Mouse (Mus musculus) forebrain, embryonic 13.5 days (tissue): ENCODE data around the gene Arhgap31. TPM values are rescaled to one million over a fixed set of nuclear protein-coding genes. Genes with fewer than 3 reads are reported as not detected.

Source experiments
- ATAC-seq: fragments of 200-750 bp; cut with Nextera tagmentation; 2 replicates; pipeline ENCODE4 v1.8.0; 2017
- H3K27ac ChIP-seq: fragments of 300-500 bp; sonication (generic); 2 replicates; pipeline ENCODE4 v1.5.1; 2015; ENCODE audit warnings: inconsistent platforms, mild to moderate bottlenecking, moderate library complexity
- H3K27me3 ChIP-seq: fragments of 300-500 bp; sonication (generic); 2 replicates; pipeline ENCODE4 v1.6.1; 2015; ENCODE audit warnings: mild to moderate bottlenecking, inconsistent platforms
- H3K36me3 ChIP-seq: fragments of 300-500 bp; sonication (generic); 2 replicates; pipeline ENCODE4 v1.6.1; 2015; ENCODE audit warnings: mild to moderate bottlenecking, inconsistent platforms; ENCODE audit not compliant: poor library complexity, severe bottlenecking
- H3K4me1 ChIP-seq: fragments of 300-500 bp; sonication (generic); 2 replicates; pipeline ENCODE4 v1.6.1; 2015; ENCODE audit warnings: inconsistent platforms
- H3K4me2 ChIP-seq: fragments of 300-500 bp; sonication (generic); 2 replicates; pipeline ENCODE4 v1.6.1; 2015; ENCODE audit warnings: inconsistent platforms, mild to moderate bottlenecking, moderate library complexity
- H3K4me3 ChIP-seq: fragments of 300-500 bp; sonication (generic); 2 replicates; pipeline ENCODE4 v1.5.1; 2015; ENCODE audit warnings: mild to moderate bottlenecking, inconsistent platforms
- H3K9ac ChIP-seq: fragments of 300-500 bp; sonication (generic); 2 replicates; pipeline ENCODE4 v1.6.1; 2015; ENCODE audit warnings: mild to moderate bottlenecking, inconsistent platforms
- H3K9me3 ChIP-seq: fragments of 300-500 bp; sonication (generic); replicated peaks from 2 replicates; pipeline ENCODE4 v1.6.1; 2016; ENCODE audit warnings: inconsistent platforms
- WGBS: fragments of 180-500 bp; shearing (Covaris S2); methylation state at CpG from one replicate; pipeline ENCODE4 v1.1.7; 2015; 5-methylcytosine and 5-hydroxymethylcytosine counted together
- polyA plus RNA-seq: library from polyadenylated mRNA; unstranded; fragments of >200 nt; fragmentation: Nextera tagmentation; extraction: Ambion mirVana; gene quantifications from 2 replicates; pipeline ENCODE4 v1.2.1, GENCODE M21; 2015

Gene Arhgap31
- polyA plus RNA-seq, 1 experiment from 2014 or later, result 3.6 TPM

- Histone ChIP-seq H3K4me2 (no peak overlapping the region), H3K4me1 (no peaks in the 10 kb centered on the region), H3K27ac (no peak overlapping the region), H3K36me3 (peaks cover 92% of the 10 kb centered on the region), H3K4me3 (no peak overlapping the region), H3K9me3 (no peaks in the 10 kb centered on the region), H3K27me3 (no peaks in the 10 kb centered on the region), H3K9ac (no peak overlapping the region)
- 92% methylated on average over 5 of the region's 5 CpGs for WGBS
- no peak for ATAC-seq
Observed at GRCm38 (mm10) chr16:38585186-38585585, 127.9 kb downstream of the Arhgap31 start.

GRCm38 (mm10) chr16:38584761-38585160, 128.3 kb downstream of the Arhgap31 start:
- no peaks in the 10 kb centered on the region for H3K27me3 ChIP-seq
- no peaks in the 10 kb centered on the region for H3K4me1 ChIP-seq
- 90% methylated on average over 7 of the region's 7 CpGs for WGBS
- no peak overlapping the region for H3K4me2 ChIP-seq
- H3K9ac ChIP-seq, result no peak overlapping the region
- H3K4me3 ChIP-seq, result no peak overlapping the region
- H3K9me3 ChIP-seq, result no peaks in the 10 kb centered on the region
- peaks cover 88% of the 10 kb centered on the region for H3K36me3 ChIP-seq
- no peak for ATAC-seq
- H3K27ac ChIP-seq, result no peak overlapping the region

GRCm38 (mm10) chr16:38571481-38571880, 141.6 kb downstream of the Arhgap31 start:
- H3K27ac ChIP-seq, result no peak overlapping the region
- H3K4me3 ChIP-seq, result no peak overlapping the region
- no peaks in the 10 kb centered on the region for H3K27me3 ChIP-seq
- ATAC-seq, result no peak
- H3K4me1 ChIP-seq, result no peaks in the 10 kb centered on the region
- no peak overlapping the region for H3K9ac ChIP-seq
- 97% methylated on average over 3 of the region's 3 CpGs for WGBS
- H3K9me3 ChIP-seq, result no peaks in the 10 kb centered on the region
- H3K4me2 ChIP-seq, result no peak overlapping the region
- H3K36me3 ChIP-seq, result peaks cover 66% of the 10 kb centered on the region

GRCm38 (mm10) chr16:38568192-38568591, 144.9 kb downstream of the Arhgap31 start:
- H3K4me1 ChIP-seq, result peaks cover 10% of the 10 kb centered on the region
- H3K27ac ChIP-seq, result no peak overlapping the region
- no peaks in the 10 kb centered on the region for H3K9me3 ChIP-seq
- H3K36me3 ChIP-seq, result peaks cover 60% of the 10 kb centered on the region
- 97% methylated on average over 5 of the region's 5 CpGs for WGBS
- H3K4me3 ChIP-seq, result no peak overlapping the region
- H3K4me2 ChIP-seq, result no peak overlapping the region
- H3K27me3 ChIP-seq, result no peaks in the 10 kb centered on the region
- H3K9ac ChIP-seq, result no peak overlapping the region
- no peak for ATAC-seq

GRCm38 (mm10) chr16:38563516-38563915, 149.6 kb downstream of the Arhgap31 start:
- H3K27me3 ChIP-seq, result peaks cover 13% of the 10 kb centered on the region
- no peak overlapping the region for H3K27ac ChIP-seq
- H3K4me2 ChIP-seq, result peak overlapping the region; percentile 79
- H3K36me3 ChIP-seq, result peaks cover 29% of the 10 kb centered on the region
- WGBS, result 42% methylated on average over 10 of the region's 10 CpGs
- peak overlapping the region; percentile 88 for H3K4me3 ChIP-seq
- no peak for ATAC-seq
- H3K4me1 ChIP-seq, result peaks cover 10% of the 10 kb centered on the region
- no peaks in the 10 kb centered on the region for H3K9me3 ChIP-seq
- H3K9ac ChIP-seq, result peak overlapping the region; percentile 89

- H3K27me3 ChIP-seq, result peaks cover 16% of the 10 kb centered on the region
- H3K27ac ChIP-seq, result 0 out of 2 replicates have a peak overlapping the region, but pooled peaks have one; percentile 33
- H3K9me3 ChIP-seq, result no peaks in the 10 kb centered on the region
- peaks cover 10% of the 10 kb centered on the region for H3K4me1 ChIP-seq
- WGBS, result under 1% methylated on average over 25 of the region's 25 CpGs
- peaks cover 23% of the 10 kb centered on the region for H3K36me3 ChIP-seq
- H3K9ac ChIP-seq, result peak overlapping the region; percentile 89
- peak overlapping the region; percentile 88 for H3K4me3 ChIP-seq
- ATAC-seq, result peak; percentile 83; the same call in 1 of the 2 replicates
- peak overlapping the region; percentile 79 for H3K4me2 ChIP-seq
Observed at GRCm38 (mm10) chr16:38562968-38563327, 150.1 kb downstream of the Arhgap31 start.

- Histone ChIP-seq H3K36me3 (peaks cover 19% of the 10 kb centered on the region), H3K9me3 (no peaks in the 10 kb centered on the region), H3K4me3 (peak overlapping the region; percentile 88), H3K4me2 (peak overlapping the region; percentile 79), H3K4me1 (peaks cover 10% of the 10 kb centered on the region), H3K27me3 (peaks cover 16% of the 10 kb centered on the region), H3K9ac (peak overlapping the region; percentile 89), H3K27ac (peak overlapping the region; percentile 54; the same call in 1 of the 2 replicates)
- 8% methylated on average over 37 of the region's 37 CpGs for WGBS
- ATAC-seq, result peak; percentile 98
Observed at GRCm38 (mm10) chr16:38562131-38562967, 150.7 kb downstream of the Arhgap31 start.

GRCm38 (mm10) chr16:38558221-38558748, 154.8 kb downstream of the Arhgap31 start, which contains the start of gene Tmem39a:
Tmem39a (plus strand) TSS chr16:38558698.
- no peak within 1 kb of the TSS for H3K27ac ChIP-seq
- no peak for ATAC-seq
- H3K4me1 ChIP-seq, result peaks cover 1% of the 10 kb centered on the region; the same call in 1 of the 2 replicates
- no peaks in the 10 kb centered on the region for H3K36me3 ChIP-seq
- H3K9me3 ChIP-seq, result no peaks in the 10 kb centered on the region
- no peak within 1 kb of the TSS for H3K9ac ChIP-seq
- peaks cover 41% of the 10 kb centered on the region for H3K27me3 ChIP-seq
- no peak within 1 kb of the TSS for H3K4me3 ChIP-seq
- WGBS, result 89% methylated on average over 3 of the region's 3 CpGs
- H3K4me2 ChIP-seq, result no peak within 1 kb of the TSS

- H3K9ac ChIP-seq, result no peak overlapping the region
- no peak for ATAC-seq
- H3K4me2 ChIP-seq, result no peak overlapping the region
- no peaks in the 10 kb centered on the region for H3K4me1 ChIP-seq
- H3K36me3 ChIP-seq, result no peaks in the 10 kb centered on the region
- peaks cover 58% of the 10 kb centered on the region for H3K27me3 ChIP-seq
- no peak overlapping the region for H3K27ac ChIP-seq
- no peaks in the 10 kb centered on the region for H3K9me3 ChIP-seq
- 78% methylated on average over 3 of the region's 3 CpGs for WGBS
- H3K4me3 ChIP-seq, result no peak overlapping the region
Observed at GRCm38 (mm10) chr16:38555988-38556387, 157.1 kb downstream of the Arhgap31 start.

- peak; percentile 99 for ATAC-seq
- 2% methylated on average over 52 of the region's 54 CpGs for WGBS
- H3K36me3 ChIP-seq, result peaks cover 35% of the 10 kb centered on the region
Observed at GRCm38 (mm10) chr16:38549479-38550396, 163.3 kb downstream of the Arhgap31 start, which contains the start of gene Poglut1. Poglut1 (minus strand) TSS chr16:38550258.

More at GRCm38 (mm10) chr16:38549479-38550396, 163.3 kb downstream of the Arhgap31 start, which contains the start of gene Poglut1:
- Histone ChIP-seq H3K27me3 (peaks cover 28% of the 10 kb centered on the region), H3K27ac (peak within 1 kb of the TSS; percentile 75), H3K4me2 (peak within 1 kb of the TSS; percentile 75), H3K9ac (peak within 1 kb of the TSS; percentile 96), H3K4me3 (peak within 1 kb of the TSS; percentile 90), H3K4me1 (peaks cover 18% of the 10 kb centered on the region), H3K9me3 (no peaks in the 10 kb centered on the region)
